Mouse (Mus musculus) WW6 (cell line): ENCODE data around the gene Nufip2.

Experiments
- DNase-seq: peaks from one replicate; pipeline ENCODE4 v3.0.0-alpha.2; 2013; ENCODE audit warnings: low read depth, low spot score

Gene Nufip2

GRCm38 (mm10) chr11:77770346-77770745 lies 84.4 kb downstream of the Nufip2 start:
- no peak for DNase-seq

- DNase-seq: no peak
Measured at GRCm38 (mm10) chr11:77771879-77772713, 86.1 kb downstream of the Nufip2 start.

DNA sequence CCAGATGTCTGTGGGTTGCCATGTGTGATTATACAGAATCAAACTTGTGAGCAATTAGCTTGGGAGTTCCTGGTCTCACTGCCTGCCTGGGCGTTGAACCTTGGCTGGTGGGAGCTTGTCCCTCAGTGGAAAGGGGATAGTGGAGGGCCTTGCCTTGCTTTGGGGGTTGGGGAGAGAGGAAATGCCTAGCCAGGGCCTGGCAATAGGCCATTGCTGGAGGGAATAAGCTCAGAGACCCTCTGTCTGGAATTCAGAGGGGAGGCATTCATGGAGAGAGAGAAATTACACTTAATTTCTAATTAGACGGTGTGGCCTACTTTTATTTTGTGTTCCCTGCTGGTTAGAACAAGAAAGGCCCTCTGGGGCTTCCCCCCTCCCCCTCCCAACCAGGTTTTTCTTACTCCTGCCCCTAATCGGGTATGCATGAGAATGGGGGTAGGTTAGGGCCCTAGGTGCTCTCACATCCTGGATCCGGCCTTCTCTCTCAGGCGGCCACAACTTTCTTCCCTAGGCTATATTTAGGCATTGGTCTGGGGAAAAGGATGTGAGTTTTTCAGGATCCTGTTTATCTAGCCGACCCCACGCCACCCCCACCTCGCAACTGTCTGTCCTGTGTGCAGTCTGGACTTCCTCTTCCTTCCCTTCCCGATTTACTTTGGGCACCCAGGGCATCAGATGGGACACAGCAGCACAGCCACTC lies 89.9 kb downstream of the Nufip2 start:
- no peak for DNase-seq

GRCm38 (mm10) chr11:77777436-77777835 lies 91.5 kb downstream of the Nufip2 start:
- no peak for DNase-seq

- no peak for DNase-seq
Measured at GRCm38 (mm10) chr11:77777937-77778336, 92.0 kb downstream of the Nufip2 start.

GRCm38 (mm10) chr11:77779240-77779639 lies 93.3 kb downstream of the Nufip2 start:
- no peak for DNase-seq

GRCm38 (mm10) chr11:77781088-77781487 lies 95.1 kb downstream of the Nufip2 start:
- no peak for DNase-seq

- no peak for DNase-seq
Measured at GRCm38 (mm10) chr11:77782104-77782815, 96.3 kb downstream of the Nufip2 start.

GRCm38 (mm10) chr11:77783211-77783746 lies 97.3 kb downstream of the Nufip2 start:
- no peak for DNase-seq

GRCm38 (mm10) chr11:77783747-77784646 lies 98.0 kb downstream of the Nufip2 start:
- no peak for DNase-seq

GRCm38 (mm10) chr11:77784894-77785293 lies 98.9 kb downstream of the Nufip2 start:
- no peak for DNase-seq

DNA sequence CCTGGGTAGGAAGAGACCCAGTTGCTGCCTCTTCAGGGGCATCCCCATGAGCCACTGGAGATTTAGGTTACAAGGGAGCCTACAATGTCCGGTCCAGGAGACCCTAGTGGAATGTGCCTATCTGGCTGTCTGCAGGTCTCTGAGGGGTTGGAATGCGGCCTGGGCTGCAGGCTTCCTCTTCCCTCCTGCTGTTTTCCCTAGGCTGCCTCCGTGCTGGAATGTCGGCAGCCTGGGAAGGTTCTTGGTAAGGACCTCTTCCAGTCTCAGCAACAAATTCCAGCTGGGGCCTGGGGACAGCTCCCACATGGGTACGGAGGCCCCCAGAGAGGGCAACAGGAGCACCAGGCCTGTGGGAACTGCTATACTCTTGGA lies 99.4 kb downstream of the Nufip2 start:
- no peak for DNase-seq

DNA sequence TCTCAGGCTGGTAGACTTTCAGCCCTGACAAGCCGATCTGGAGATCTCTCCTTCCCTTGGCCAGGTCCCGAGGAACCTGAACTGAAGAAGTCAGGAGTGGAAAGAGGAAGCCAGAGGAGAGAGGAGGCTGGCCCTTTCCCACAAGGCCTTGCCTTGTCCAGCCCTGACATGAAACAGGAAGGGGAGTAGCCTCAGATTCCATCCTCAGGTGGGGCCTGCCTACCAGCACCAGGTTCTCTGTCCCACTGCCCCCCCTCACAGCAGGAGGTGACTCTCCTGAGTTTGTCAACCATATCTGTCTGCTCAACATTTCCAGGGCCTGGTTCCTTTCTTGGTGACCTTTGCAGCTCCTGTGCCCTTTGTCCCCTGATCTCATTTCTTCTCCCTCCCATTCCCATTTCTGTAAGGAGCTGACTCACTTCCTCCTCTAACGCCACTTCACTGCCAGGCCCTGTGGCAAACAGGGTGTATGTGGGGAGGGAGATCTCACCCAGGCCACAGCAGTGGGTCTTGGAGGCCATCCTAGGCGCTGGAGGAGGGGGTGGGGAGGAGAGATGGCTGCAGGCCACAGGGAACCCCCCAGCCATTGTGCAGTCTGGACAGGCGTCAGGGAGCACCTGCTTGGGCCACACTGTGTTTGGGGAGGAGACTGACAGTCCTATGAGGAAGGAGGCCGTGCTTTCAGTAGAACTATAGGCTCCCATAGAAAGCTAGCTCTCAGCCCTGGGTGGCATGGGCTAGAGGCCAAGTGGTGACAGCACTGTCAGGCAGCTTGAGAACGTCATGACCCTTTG lies 100.0 kb downstream of the Nufip2 start:
- DNase-seq: no peak

DNA sequence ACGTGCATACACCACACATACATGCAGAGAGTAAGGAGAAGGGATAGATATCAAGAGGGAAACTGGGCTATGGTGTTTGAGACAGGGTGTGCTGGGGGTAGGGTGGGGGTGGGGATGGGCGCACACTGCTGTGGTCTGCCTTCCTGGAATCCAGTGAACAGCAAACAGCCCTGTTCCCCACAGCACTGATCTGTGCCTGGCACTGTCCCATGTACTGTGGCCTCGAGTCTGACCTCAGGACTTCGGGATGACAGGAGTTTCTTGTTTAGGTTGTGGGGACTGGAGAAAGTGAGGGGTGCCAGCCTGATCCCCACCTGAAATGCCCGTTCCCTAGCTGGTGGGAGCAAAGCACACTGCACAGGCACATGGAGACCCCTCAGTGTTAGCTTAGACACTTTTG lies 101.8 kb downstream of the Nufip2 start, which contains the start of gene Gm10277:
Gene Gm10277 (minus strand): TSS at position 41 of the 400 bp plus-strand sequence.
- DNase-seq: no peak

DNA sequence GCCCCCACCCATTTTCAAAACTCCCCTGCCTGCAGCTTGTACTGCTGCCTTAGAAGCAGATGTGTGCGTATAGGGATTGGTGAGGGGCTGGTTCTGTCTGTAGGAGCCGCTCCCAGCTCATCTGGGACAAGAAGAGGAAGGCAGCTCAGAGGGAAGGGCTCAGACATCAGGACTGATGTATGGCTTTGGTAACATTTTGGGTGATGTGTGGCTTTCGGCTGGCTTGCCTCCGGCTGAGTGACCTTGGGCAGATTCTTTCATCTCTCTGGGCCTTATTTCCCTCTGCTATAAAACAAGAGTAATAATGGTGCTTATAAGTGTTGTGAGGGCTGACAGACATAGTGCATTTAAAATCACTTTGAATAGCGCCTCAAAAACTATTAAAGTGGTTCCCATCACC lies 103.6 kb downstream of the Nufip2 start:
- DNase-seq: no peak

DNA sequence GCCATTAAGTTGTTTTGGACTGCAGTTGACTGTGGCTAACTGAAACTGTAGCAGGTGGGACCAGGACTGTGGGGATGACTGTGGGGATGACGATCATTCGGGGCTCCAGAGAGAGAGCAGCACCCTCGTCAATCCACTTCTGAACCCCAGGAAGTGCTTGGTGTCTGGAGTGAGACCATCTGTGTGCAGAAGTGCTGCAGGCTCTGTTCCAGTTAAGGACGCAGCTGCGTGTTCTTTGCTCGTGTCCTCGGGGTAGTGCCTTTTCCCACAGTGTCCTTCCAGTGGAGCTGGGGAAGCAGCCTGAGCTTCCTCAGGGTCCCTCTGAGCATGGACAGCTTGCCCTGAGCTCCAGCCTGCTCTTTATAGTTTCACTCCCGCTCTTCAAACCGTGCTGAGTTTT lies 104.3 kb downstream of the Nufip2 start:
- DNase-seq: no peak

GRCm38 (mm10) chr11:77791241-77791727 lies 105.3 kb downstream of the Nufip2 start:
- DNase-seq: no peak
